Mouse (Mus musculus) liver, adult 2 months (tissue): ENCODE measurements around the gene Rftn2.

ENCODE experiments used
- CTCF ChIP-seq: fragments of 200-500 bp; IDR thresholded peaks from 2 replicates; pipeline ENCODE4 v1.5.1; 2011; ENCODE audit warnings: low read depth, low read length, control low read depth
- POLR2A ChIP-seq: fragments of 200-500 bp; IDR thresholded peaks from 2 replicates; pipeline ENCODE4 v1.6.1; 2011; ENCODE audit warnings: low read length, control low read depth; ENCODE audit not compliant: insufficient read depth; ENCODE audit errors: extremely low read depth

GRCm38 (mm10) chr1:55168591-55168990 lies 58.0 kb downstream of the Rftn2 start:
- no peak for TF ChIP-seq POLR2A
- TF ChIP-seq CTCF: no peak
